Mouse (Mus musculus): ENCODE results near the gene Sulf2. TPM values are rescaled to one million over a fixed set of nuclear protein-coding genes. Genes with fewer than 3 reads are reported as not detected.

Sulf2 gene
- polyA plus RNA-seq, 1 experiment: 25.8 TPM

- H3K27me3 ChIP-seq (ENCODE audit: control insufficient read depth, insufficient read depth, insufficient read length): no peaks in the 10 kb centered on the region
- TF ChIP-seq MYOD1 (IDR thresholded peaks at IDR 0.05; ENCODE audit: control insufficient read depth, insufficient read length, low read depth): no peak
- no peak for TF ChIP-seq FOSL1 (IDR thresholded peaks at IDR 0.05; ENCODE audit: insufficient read depth, low read length, poor library complexity, severe bottlenecking)
- no peak for TF ChIP-seq MAX (IDR thresholded peaks at IDR 0.05)
- TF ChIP-seq MYOG (IDR thresholded peaks at IDR 0.05; ENCODE audit: control insufficient read depth, extremely low read depth, insufficient read length): no peak
- TF ChIP-seq CEBPB (IDR thresholded peaks at IDR 0.05; ENCODE audit: low read depth): no peak
- no peak for TF ChIP-seq USF1 (IDR thresholded peaks at IDR 0.05; ENCODE audit: low read depth)
- TF ChIP-seq CTCF (IDR thresholded peaks at IDR 0.05; ENCODE audit: control insufficient read depth, insufficient read depth, insufficient read length): no peak
- no peak overlapping the region for H3ac ChIP-seq (ENCODE audit: control insufficient read depth, insufficient read length, low read depth)
- no peak overlapping the region for H3K4me3 ChIP-seq (ENCODE audit: insufficient read depth, poor library complexity, severe bottlenecking)
- H3K79me3 ChIP-seq (ENCODE audit: low read depth): no peaks in the 10 kb centered on the region
- no peaks in the 10 kb centered on the region for H3K79me2 ChIP-seq (ENCODE audit: control insufficient read depth, insufficient read depth)
- no peaks in the 10 kb centered on the region for H3K36me3 ChIP-seq (ENCODE audit: control insufficient read depth, insufficient read depth)
Measured at GRCm38 (mm10) chr2:166096300-166096699, 59.2 kb downstream of the Sulf2 start.

DNA sequence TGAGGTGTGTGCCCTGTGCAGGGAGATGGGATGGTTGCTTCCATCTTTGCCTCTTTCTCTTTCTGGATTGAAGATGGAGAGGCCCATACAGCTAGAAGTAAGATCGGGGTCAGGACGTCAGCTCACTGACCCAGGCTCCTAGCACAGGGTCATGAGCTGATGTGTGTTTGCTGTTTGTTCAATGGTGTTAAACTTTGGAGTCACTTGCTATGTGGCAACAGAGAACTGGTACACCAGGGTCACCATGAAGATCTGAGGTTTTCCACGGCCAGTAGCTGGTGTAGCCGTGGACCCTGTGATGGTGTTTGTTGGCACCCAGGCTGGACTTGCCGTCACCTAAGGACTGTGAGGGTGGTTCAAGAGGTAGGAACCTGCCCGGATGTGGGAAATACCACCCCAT is 63.1 kb downstream of the Sulf2 start:
- Histone ChIP-seq H3K4me3 (ENCODE audit: insufficient read depth, poor library complexity, severe bottlenecking) (no peak overlapping the region), H3K36me3 (ENCODE audit: control insufficient read depth, insufficient read depth) (no peaks in the 10 kb centered on the region), H3K27me3 (ENCODE audit: control insufficient read depth, insufficient read depth, insufficient read length) (no peaks in the 10 kb centered on the region), H3K79me3 (ENCODE audit: low read depth) (no peaks in the 10 kb centered on the region), H3ac (ENCODE audit: control insufficient read depth, insufficient read length, low read depth) (no peak overlapping the region), H3K79me2 (ENCODE audit: control insufficient read depth, insufficient read depth) (no peaks in the 10 kb centered on the region)
- no peak for TF ChIP-seq FOSL1 (IDR thresholded peaks at IDR 0.05; ENCODE audit: insufficient read depth, low read length, poor library complexity, severe bottlenecking)
- TF ChIP-seq CTCF (IDR thresholded peaks at IDR 0.05; ENCODE audit: control insufficient read depth, insufficient read depth, insufficient read length): no peak
- TF ChIP-seq MYOG (IDR thresholded peaks at IDR 0.05; ENCODE audit: control insufficient read depth, extremely low read depth, insufficient read length): no peak
- no peak for TF ChIP-seq CEBPB (IDR thresholded peaks at IDR 0.05; ENCODE audit: low read depth)
- no peak for TF ChIP-seq MYOD1 (IDR thresholded peaks at IDR 0.05; ENCODE audit: control insufficient read depth, insufficient read length, low read depth)
- TF ChIP-seq USF1 (IDR thresholded peaks at IDR 0.05; ENCODE audit: low read depth): no peak
- TF ChIP-seq MAX (IDR thresholded peaks at IDR 0.05): no peak

- Histone ChIP-seq H3K27me3 (ENCODE audit: control insufficient read depth, insufficient read depth, insufficient read length) (no peaks in the 10 kb centered on the region), H3K79me3 (ENCODE audit: low read depth) (no peaks in the 10 kb centered on the region), H3K79me2 (ENCODE audit: control insufficient read depth, insufficient read depth) (no peaks in the 10 kb centered on the region), H3K36me3 (ENCODE audit: control insufficient read depth, insufficient read depth) (no peaks in the 10 kb centered on the region), H3K4me3 (ENCODE audit: insufficient read depth, poor library complexity, severe bottlenecking) (no peak overlapping the region), H3ac (ENCODE audit: control insufficient read depth, insufficient read length, low read depth) (no peak overlapping the region)
- TF ChIP-seq USF1 (IDR thresholded peaks at IDR 0.05; ENCODE audit: low read depth) (no peak), CEBPB (IDR thresholded peaks at IDR 0.05; ENCODE audit: low read depth) (no peak), FOSL1 (IDR thresholded peaks at IDR 0.05; ENCODE audit: insufficient read depth, low read length, poor library complexity, severe bottlenecking) (no peak)
Measured at GRCm38 (mm10) chr2:166091599-166091998, 63.9 kb downstream of the Sulf2 start.

GRCm38 (mm10) chr2:166090131-166090581 is 65.3 kb downstream of the Sulf2 start:
- Histone ChIP-seq H3K27me3 (ENCODE audit: control insufficient read depth, insufficient read depth, insufficient read length) (no peaks in the 10 kb centered on the region), H3K79me3 (ENCODE audit: low read depth) (no peaks in the 10 kb centered on the region), H3K4me3 (ENCODE audit: insufficient read depth, poor library complexity, severe bottlenecking) (no peak overlapping the region), H3ac (ENCODE audit: control insufficient read depth, insufficient read length, low read depth) (no peak overlapping the region), H3K36me3 (ENCODE audit: control insufficient read depth, insufficient read depth) (no peaks in the 10 kb centered on the region), H3K79me2 (ENCODE audit: control insufficient read depth, insufficient read depth) (no peaks in the 10 kb centered on the region)
- no peak for TF ChIP-seq CTCF (IDR thresholded peaks at IDR 0.05; ENCODE audit: control insufficient read depth, insufficient read depth, insufficient read length)
- no peak for TF ChIP-seq MYOD1 (IDR thresholded peaks at IDR 0.05; ENCODE audit: control insufficient read depth, insufficient read length, low read depth)
- TF ChIP-seq CEBPB (IDR thresholded peaks at IDR 0.05; ENCODE audit: low read depth): no peak
- TF ChIP-seq MYOG (IDR thresholded peaks at IDR 0.05; ENCODE audit: control insufficient read depth, extremely low read depth, insufficient read length): no peak
- TF ChIP-seq MAX (IDR thresholded peaks at IDR 0.05): no peak
- TF ChIP-seq USF1 (IDR thresholded peaks at IDR 0.05; ENCODE audit: low read depth): no peak
- no peak for TF ChIP-seq FOSL1 (IDR thresholded peaks at IDR 0.05; ENCODE audit: insufficient read depth, low read length, poor library complexity, severe bottlenecking)

DNA sequence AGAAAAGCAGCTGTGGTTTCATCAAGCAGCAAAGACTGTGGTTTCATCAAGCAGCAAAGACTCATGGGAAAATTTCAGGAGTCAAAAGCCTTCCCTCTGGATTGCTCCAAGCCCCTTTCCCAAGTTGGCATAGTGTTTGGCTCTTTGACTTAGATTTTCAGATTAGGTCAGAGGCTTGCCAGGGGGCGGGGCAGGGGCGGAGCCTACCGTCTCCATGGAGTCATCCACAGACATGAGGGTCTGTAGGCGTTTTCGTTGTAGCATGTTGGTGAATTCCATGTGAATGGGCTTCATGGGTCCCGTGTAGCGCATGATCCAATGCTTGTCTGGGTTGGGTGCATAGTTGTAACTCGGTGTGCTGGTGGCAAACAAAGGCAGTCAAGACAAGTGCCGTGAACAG is 66.5 kb downstream of the Sulf2 start:
- TF ChIP-seq CEBPB (IDR thresholded peaks at IDR 0.05; ENCODE audit: low read depth) (no peak), USF1 (IDR thresholded peaks at IDR 0.05; ENCODE audit: low read depth) (no peak), MYOD1 (IDR thresholded peaks at IDR 0.05; ENCODE audit: control insufficient read depth, insufficient read length, low read depth) (no peak), FOSL1 (IDR thresholded peaks at IDR 0.05; ENCODE audit: insufficient read depth, low read length, poor library complexity, severe bottlenecking) (no peak), MAX (IDR thresholded peaks at IDR 0.05) (no peak), CTCF (IDR thresholded peaks at IDR 0.05; ENCODE audit: control insufficient read depth, insufficient read depth, insufficient read length) (no peak), MYOG (IDR thresholded peaks at IDR 0.05; ENCODE audit: control insufficient read depth, extremely low read depth, insufficient read length) (no peak)
- no peaks in the 10 kb centered on the region for H3K27me3 ChIP-seq (ENCODE audit: control insufficient read depth, insufficient read depth, insufficient read length)
- no peak overlapping the region for H3K4me3 ChIP-seq (ENCODE audit: insufficient read depth, poor library complexity, severe bottlenecking)
- no peaks in the 10 kb centered on the region for H3K36me3 ChIP-seq (ENCODE audit: control insufficient read depth, insufficient read depth)
- H3K79me2 ChIP-seq (ENCODE audit: control insufficient read depth, insufficient read depth): no peaks in the 10 kb centered on the region
- H3K79me3 ChIP-seq (ENCODE audit: low read depth): no peaks in the 10 kb centered on the region
- H3ac ChIP-seq (ENCODE audit: control insufficient read depth, insufficient read length, low read depth): no peak overlapping the region

All from C2C12 (cell line).